Comparison of ENCODE assay signal across 25 mouse cellular contexts in the genomic region with DNA sequence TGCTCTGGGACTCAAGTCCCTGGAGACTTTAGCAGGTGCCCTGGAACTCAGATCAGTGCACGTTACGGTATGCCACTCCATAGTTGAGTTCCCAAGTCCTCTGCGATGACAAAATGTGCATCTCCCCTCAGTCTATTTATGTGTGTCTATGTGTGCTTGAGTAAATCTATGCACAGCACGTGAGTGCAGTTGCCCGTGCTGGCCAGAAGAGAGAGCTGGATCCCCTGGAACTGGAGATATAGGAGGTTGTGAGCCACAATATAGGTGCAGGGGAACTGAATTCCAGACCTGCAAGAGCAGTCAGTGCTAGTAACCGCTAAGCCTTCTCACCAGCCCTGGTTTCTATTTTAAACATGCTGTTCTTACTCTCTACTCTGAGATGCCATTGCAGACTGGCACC.
DNase-seq lines count a peak whose midpoint lies in the region; ATAC-seq and TF ChIP-seq lines count a peak whose summit lies in the region.
"Had no signal": no experiment of that assay in that cellular context is flagged by ENCODE, and none has a peak within 500 bp of the region (broad histone marks: within the 10 kb centered on the region; RNA-seq: fewer than 3 reads in every experiment).

No protein-coding gene starts in this region.

- H3K27ac ChIP-seq in heart, adult 2 months = no peak overlapping the region
- H3K27ac ChIP-seq in embryonic facial prominence, embryonic 14.5 days (replicated peaks; ENCODE audit: low read depth, low read length) = peak overlapping the region; percentile 44; the same call in 1 of the 2 replicates
- H3K27ac ChIP-seq in liver, postnatal 0 days (ENCODE audit: low read depth) = no peak overlapping the region
- H3K27ac ChIP-seq: embryonic facial prominence, embryonic 15.5 days; forebrain, embryonic 10.5 days; gastrocnemius, adult 2 months; heart, embryonic 10.5 days; hindbrain, embryonic 12.5 days had no signal

- TF ChIP-seq POLR2A in heart, adult 2 months (IDR thresholded peaks at IDR 0.05; ENCODE audit: insufficient read depth, low read depth, low read length) = no peak

- H3K4me1 ChIP-seq in heart, adult 2 months (ENCODE audit: control insufficient read depth, insufficient read depth, low read length) = no peaks in the 10 kb centered on the region
- no peaks in the 10 kb centered on the region for H3K4me1 ChIP-seq in E14TG2a.4 (replicated peaks; ENCODE audit: low read depth, low read length)
- H3K4me1 ChIP-seq in embryonic facial prominence, embryonic 14.5 days (ENCODE audit: control insufficient read depth, insufficient read depth, low read length) = peaks cover 18% of the 10 kb centered on the region
- no peaks in the 10 kb centered on the region for H3K4me1 ChIP-seq in liver, postnatal 0 days (ENCODE audit: insufficient read depth)

- TF ChIP-seq CTCF in heart, adult 2 months (IDR thresholded peaks at IDR 0.05) = no peak
- TF ChIP-seq CTCF in E14TG2a.4 (conservative IDR thresholded peaks at IDR 0.05; ENCODE audit: low read length) = peak; percentile 82
- no peak for TF ChIP-seq CTCF in liver, postnatal 0 days (IDR thresholded peaks at IDR 0.05; ENCODE audit: low read depth)

- TF ChIP-seq EP300 in heart, adult 2 months (IDR thresholded peaks at IDR 0.05; ENCODE audit: insufficient read depth, low read depth, low read length) = no peak
- no peak for TF ChIP-seq EP300 in liver, postnatal 0 days (IDR thresholded peaks at IDR 0.05; ENCODE audit: low read depth)

- H3K9ac ChIP-seq in heart, adult 2 months (ENCODE audit: low read depth, low read length) = no peak overlapping the region
- H3K9ac ChIP-seq in embryonic facial prominence, embryonic 14.5 days (ENCODE audit: low read depth, low read length) = no peak overlapping the region
- H3K9ac ChIP-seq in liver, postnatal 0 days (replicated peaks) = no peak overlapping the region
- H3K9ac ChIP-seq: embryonic facial prominence, embryonic 15.5 days; hindbrain, embryonic 12.5 days had no signal

- WGBS in heart, adult 2 months = 91% methylated on average over 6 of the region's 6 CpGs
- 97% methylated on average over 6 of the region's 6 CpGs for WGBS in embryonic facial prominence, embryonic 14.5 days
- 77% methylated on average over 6 of the region's 6 CpGs for WGBS in liver, postnatal 0 days (ENCODE audit: insufficient replicate concordance)

- 0 out of 2 replicates have a peak, but pooled peaks cover 4% of the 10 kb centered on the region for H3K9me3 ChIP-seq in E14TG2a.4 (ENCODE audit: low read length)
- H3K9me3 ChIP-seq in embryonic facial prominence, embryonic 14.5 days (ENCODE audit: control insufficient read depth, low read length) = 0 out of 2 replicates have a peak, but pooled peaks cover 4% of the 10 kb centered on the region
- no peaks in the 10 kb centered on the region for H3K9me3 ChIP-seq in liver, postnatal 0 days (ENCODE audit: low read length)
- H3K9me3 ChIP-seq: embryonic facial prominence, embryonic 15.5 days; forebrain, embryonic 10.5 days; heart, embryonic 10.5 days; hindbrain, embryonic 12.5 days had no signal

- no peaks in the 10 kb centered on the region for H3K79me2 ChIP-seq in heart, adult 2 months (replicated peaks; ENCODE audit: control insufficient read depth, insufficient read depth, low read length)

- intact Hi-C loops in heart, adult 2 months (cut with DNase I) = no loop called here

- H3K36me3 ChIP-seq in heart, adult 2 months (ENCODE audit: control insufficient read depth, insufficient read depth, low read length) = no peaks in the 10 kb centered on the region
- H3K36me3 ChIP-seq in E14TG2a.4 (ENCODE audit: insufficient read depth, low read length) = no peaks in the 10 kb centered on the region
- no peaks in the 10 kb centered on the region for H3K36me3 ChIP-seq in embryonic facial prominence, embryonic 14.5 days (ENCODE audit: control insufficient read depth, insufficient read depth, low read length)
- H3K36me3 ChIP-seq in liver, postnatal 0 days (replicated peaks; ENCODE audit: insufficient read depth, low read length) = no peaks in the 10 kb centered on the region
- H3K36me3 ChIP-seq: embryonic facial prominence, embryonic 15.5 days; forebrain, embryonic 10.5 days; heart, embryonic 10.5 days; hindbrain, embryonic 12.5 days had no signal

- DNase-seq in heart, adult 11 months = peak; percentile 60
- DNase-seq in heart, adult 2 months = no peak
- peak; percentile 60 for DNase-seq in R1 (ENCODE audit: low read depth, low spot score)
- DNase-seq in embryonic facial prominence, embryonic 14.5 days (ENCODE audit: low spot score) = no peak
- no peak for DNase-seq in adrenal gland, postnatal 25 days
- DNase-seq in liver, postnatal 0 days = no peak
- DNase-seq: adrenal gland, postnatal 14 days; B cell, adult 2 months; cerebellum, adult 18-20 months; cerebellum, postnatal 10 days; gastrocnemius, adult 2 months; gastrocnemius, postnatal 25 days; heart, postnatal 10 days; heart, postnatal 4 days; kidney, adult 18-20 months had no signal

- H3K4me3 ChIP-seq in heart, adult 2 months = no peak overlapping the region
- no peak overlapping the region for H3K4me3 ChIP-seq in E14TG2a.4 (replicated peaks; ENCODE audit: low read length)
- no peak overlapping the region for H3K4me3 ChIP-seq in embryonic facial prominence, embryonic 14.5 days (ENCODE audit: low read depth, low read length)
- no peak overlapping the region for H3K4me3 ChIP-seq in liver, postnatal 0 days (ENCODE audit: low read depth, low read length)
- H3K4me3 ChIP-seq: embryonic facial prominence, embryonic 15.5 days; erythroblast, embryonic 14.5 days; forebrain, embryonic 10.5 days; gastrocnemius, adult 2 months; heart, embryonic 10.5 days; hindbrain, embryonic 12.5 days had no signal

- no peak for ATAC-seq in embryonic facial prominence, embryonic 14.5 days (ENCODE audit: low read depth)
- no peak for ATAC-seq in liver, postnatal 0 days
- no peak for ATAC-seq in megakaryocyte, adult 5-6 weeks (ENCODE audit: poor library complexity, severe bottlenecking)
- ATAC-seq: forebrain, embryonic 14.5 days; hindbrain, embryonic 16.5 days; inflammation-experienced regulatory T-cells, adult 6 months had no signal

- no peak overlapping the region for H3K4me2 ChIP-seq in embryonic facial prominence, embryonic 14.5 days (ENCODE audit: low read depth, low read length)
- H3K4me2 ChIP-seq in liver, postnatal 0 days (ENCODE audit: low read depth, low read length) = no peak overlapping the region
- H3K4me2 ChIP-seq: embryonic facial prominence, embryonic 15.5 days; hindbrain, embryonic 12.5 days had no signal

- no peaks in the 10 kb centered on the region for H3K27me3 ChIP-seq in heart, adult 2 months (ENCODE audit: control insufficient read depth, insufficient read depth, low read length)
- no peaks in the 10 kb centered on the region for H3K27me3 ChIP-seq in E14TG2a.4 (ENCODE audit: insufficient read depth, low read length)
- H3K27me3 ChIP-seq in embryonic facial prominence, embryonic 14.5 days (replicated peaks; ENCODE audit: control insufficient read depth, insufficient read depth, low read length) = no peaks in the 10 kb centered on the region
- H3K27me3 ChIP-seq in liver, postnatal 0 days (ENCODE audit: insufficient read depth, low read length) = no peaks in the 10 kb centered on the region
- H3K27me3 ChIP-seq: embryonic facial prominence, embryonic 15.5 days; hindbrain, embryonic 12.5 days had no signal

Comparison
In these comparisons a context has a peak if more than half of its experiments do, and no peak if none do; other contexts are left out.
1. DNase-seq: peak in heart, adult 11 months (single experiment) and R1 (single experiment); none in heart, adult 2 months (0 of 2), embryonic facial prominence, embryonic 14.5 days (single experiment), adrenal gland, postnatal 25 days (single experiment) and liver, postnatal 0 days (single experiment).